Mouse (Mus musculus): Measurements from ENCODE around the gene Pik3c2g.

- no peak for TF ChIP-seq POLR2A (IDR thresholded peaks at IDR 0.05; ENCODE audit: extremely low read depth, insufficient read depth, low read length)
- TF ChIP-seq CTCF (IDR thresholded peaks at IDR 0.05; ENCODE audit: extremely low read depth, insufficient read depth, low read length), result peak; percentile 33
These were observed 9.8 kb upstream of the Pik3c2g start for GRCm38 (mm10) chr6:139577026-139577861.
